Mouse (Mus musculus) testis, adult 2 months (tissue): ENCODE measurements around the gene Zfp850.

Experiments
- CTCF ChIP-seq: fragments of 200-500 bp; IDR thresholded peaks from 2 replicates; pipeline ENCODE4 v1.5.1; 2012; ENCODE audit warnings: low read depth, mild to moderate bottlenecking, inconsistent platforms, low read length, moderate library complexity; ENCODE audit not compliant: control insufficient read depth, insufficient read depth, insufficient replicate concordance
- POLR2A ChIP-seq: fragments of 200-500 bp; IDR thresholded peaks from 2 replicates; pipeline ENCODE4 v1.6.1; 2012; ENCODE audit warnings: low read depth, mild to moderate bottlenecking, inconsistent platforms, low read length, moderate library complexity; ENCODE audit not compliant: control insufficient read depth

DNA sequence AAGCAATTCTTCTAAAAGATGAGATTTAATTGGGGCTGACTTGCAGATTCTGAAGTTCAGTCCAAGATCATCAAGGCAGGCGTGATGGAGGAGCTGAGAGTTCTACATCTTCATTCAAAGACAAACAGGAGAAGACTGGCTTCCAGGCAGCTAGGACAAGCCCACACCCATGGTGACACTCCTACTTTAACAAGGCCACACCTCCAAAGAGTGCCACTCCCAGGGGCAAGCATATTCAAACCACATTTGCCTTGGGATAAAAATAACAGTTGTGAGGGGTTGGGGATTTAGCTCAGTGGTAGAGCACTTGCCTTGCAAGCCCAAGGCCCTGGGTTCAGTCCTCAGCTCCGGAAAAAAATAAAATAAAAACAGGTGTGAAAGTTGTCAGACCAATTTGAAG is 31.7 kb downstream of the Zfp850 start:
- no peak for TF ChIP-seq CTCF
- TF ChIP-seq POLR2A: no peak
